Mouse (Mus musculus) bone marrow macrophage, adult 2 months (primary cell): ENCODE measurements around the gene 9130409I23Rik.

Source experiments
- CTCF ChIP-seq: IDR thresholded peaks from 2 replicates; pipeline ENCODE4 v1.5.1; 2012; ENCODE audit warnings: low read depth, mild to moderate bottlenecking, low read length, moderate library complexity
- POLR2A ChIP-seq: IDR thresholded peaks from 2 replicates; pipeline ENCODE4 v1.6.1; 2012; ENCODE audit warnings: mild to moderate bottlenecking, low read depth, low read length, borderline replicate concordance

DNA sequence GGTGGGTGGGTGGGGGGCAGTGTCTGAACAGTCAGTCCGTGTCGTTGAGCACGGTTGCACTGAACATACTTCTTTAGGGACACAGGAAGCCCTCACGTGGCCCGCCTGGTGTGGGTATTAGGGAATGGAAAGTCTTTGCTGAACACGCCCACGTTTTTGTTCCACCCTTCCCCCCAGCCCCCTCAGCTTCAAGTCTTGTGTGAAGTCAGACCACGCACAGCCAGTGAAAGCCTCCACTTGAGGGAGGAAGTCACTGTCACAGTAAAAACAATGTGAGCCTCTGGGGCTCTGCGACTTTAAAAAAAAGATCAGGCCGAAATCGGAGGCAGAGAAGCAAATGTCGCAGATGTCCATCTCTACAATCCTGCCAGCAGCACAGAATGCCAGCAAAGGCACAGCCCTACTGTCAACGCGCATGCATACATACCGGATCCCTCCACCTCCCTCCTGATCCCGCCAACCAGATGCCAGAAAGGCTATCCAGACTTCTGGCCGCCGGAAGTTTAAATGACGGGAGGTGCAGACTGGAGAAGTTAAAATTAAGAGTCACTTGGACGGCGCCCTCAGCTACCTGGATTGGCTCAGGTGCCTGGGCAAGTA, 34.4 kb upstream of the 9130409I23Rik start:
- no peak for TF ChIP-seq POLR2A
- no peak for TF ChIP-seq CTCF
